Mouse (Mus musculus) kidney, adult 2 months (tissue): Measurements from ENCODE around the gene Dkk2.

Source experiments
- CTCF ChIP-seq: fragments of 200-500 bp; conservative IDR thresholded peaks from 2 replicates; pipeline ENCODE4 v1.5.1; 2011; ENCODE audit warnings: low read depth, mild to moderate bottlenecking, control low read depth, low read length, moderate library complexity, mixed read lengths; ENCODE audit not compliant: insufficient read depth, insufficient read length
- POLR2A ChIP-seq: fragments of 200-500 bp; IDR thresholded peaks from one replicate; pipeline ENCODE4 v1.6.1; 2011; ENCODE audit warnings: low read depth, low read length, control low read depth

DNA sequence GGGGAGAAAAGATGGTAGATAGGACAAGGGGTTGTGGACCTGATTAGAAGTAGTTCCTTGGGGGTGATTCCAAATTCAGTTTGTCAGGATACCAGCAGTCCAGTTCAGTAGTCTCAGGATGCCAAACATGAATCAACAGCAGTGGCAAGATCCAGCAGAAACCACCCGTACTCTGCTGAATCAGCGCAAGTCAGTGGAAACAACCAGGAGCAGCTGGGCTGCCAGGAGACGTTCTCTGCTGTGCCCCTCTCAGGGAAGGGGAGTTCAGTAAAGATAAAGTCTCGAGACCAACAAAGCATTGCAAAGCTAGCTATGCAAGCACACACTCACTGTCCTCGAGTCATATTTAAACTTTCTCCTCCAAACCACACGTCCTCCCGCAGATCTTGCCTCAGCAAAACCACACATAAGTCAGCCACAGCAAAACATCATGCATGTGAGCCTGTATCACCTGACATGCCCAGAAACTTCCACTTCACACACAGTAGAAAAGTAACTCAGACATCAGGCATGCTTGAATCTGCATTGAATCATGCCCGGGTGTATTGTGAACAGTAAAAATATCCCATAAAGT is 34.1 kb upstream of the Dkk2 start:
- TF ChIP-seq CTCF (no peak), POLR2A (no peak)
